8 mouse cellular contexts compared by ENCODE assay signal in the genomic region with DNA sequence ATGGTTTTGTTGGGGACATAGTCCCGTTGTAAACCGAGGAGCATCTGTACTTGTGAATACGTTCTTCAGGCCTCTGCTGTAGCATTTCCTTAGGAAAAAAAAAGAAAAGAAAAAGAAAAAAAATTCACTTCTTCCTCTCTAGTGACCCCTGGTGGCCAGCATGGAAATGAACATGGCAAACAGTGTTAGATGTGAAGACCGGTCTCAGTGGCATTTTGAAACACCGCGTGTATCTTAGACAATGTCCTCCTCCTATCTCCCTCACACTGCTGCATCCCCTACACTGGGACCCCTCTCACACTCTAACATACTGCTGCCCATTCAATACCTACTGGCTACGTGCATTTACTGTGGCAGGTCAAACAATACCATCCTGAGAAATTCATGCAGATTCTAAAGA.
DNase-seq lines count a peak whose midpoint lies in the region; ATAC-seq and TF ChIP-seq lines count a peak whose summit lies in the region.

No protein-coding gene starts in this region.

- no peaks in the 10 kb centered on the region for H3K36me3 ChIP-seq in midbrain, embryonic 10.5 days
- H3K36me3 ChIP-seq in midbrain, embryonic 13.5 days, result no peaks in the 10 kb centered on the region
- H3K36me3 ChIP-seq in hindbrain, postnatal 0 days (ENCODE audit: insufficient read depth, low read length), result no peaks in the 10 kb centered on the region

- H3K4me2 ChIP-seq in midbrain, embryonic 13.5 days (replicated peaks), result no peak overlapping the region
- no peak overlapping the region for H3K4me2 ChIP-seq in hindbrain, postnatal 0 days (ENCODE audit: low read depth, low read length)

- H3K4me1 ChIP-seq in midbrain, embryonic 10.5 days, result peaks cover 44% of the 10 kb centered on the region
- peaks cover 15% of the 10 kb centered on the region for H3K4me1 ChIP-seq in midbrain, embryonic 13.5 days (replicated peaks)
- 0 out of 2 replicates have a peak, but pooled peaks cover 5% of the 10 kb centered on the region for H3K4me1 ChIP-seq in hindbrain, postnatal 0 days (ENCODE audit: insufficient read depth, low read length)

- ATAC-seq in midbrain, embryonic 13.5 days, result no peak
- peak; percentile 58; the same call in 1 of the 2 replicates for ATAC-seq in hindbrain, postnatal 0 days

- H3K9ac ChIP-seq in midbrain, embryonic 13.5 days (replicated peaks), result no peak overlapping the region
- H3K9ac ChIP-seq in hindbrain, postnatal 0 days (replicated peaks; ENCODE audit: low read length), result no peak overlapping the region

- no peaks in the 10 kb centered on the region for H3K27me3 ChIP-seq in midbrain, embryonic 10.5 days (ENCODE audit: low read depth, poor library complexity, severe bottlenecking)
- no peaks in the 10 kb centered on the region for H3K27me3 ChIP-seq in midbrain, embryonic 13.5 days
- no peaks in the 10 kb centered on the region for H3K27me3 ChIP-seq in hindbrain, postnatal 0 days (ENCODE audit: insufficient read depth, low read length)

- peak; percentile 84 for TF ChIP-seq CTCF in hindbrain, postnatal 0 days (IDR thresholded peaks at IDR 0.05; ENCODE audit: low read depth)

- peak overlapping the region; percentile 71 for H3K27ac ChIP-seq in midbrain, embryonic 10.5 days (replicated peaks)
- no peak overlapping the region for H3K27ac ChIP-seq in midbrain, embryonic 13.5 days
- H3K27ac ChIP-seq in hindbrain, postnatal 0 days, result no peak overlapping the region

- intact Hi-C loops in gastrocnemius, postnatal 36 days (cut with DNase I), result no loop called here

- H3K9me3 ChIP-seq in midbrain, embryonic 10.5 days (replicated peaks), result no peaks in the 10 kb centered on the region
- H3K9me3 ChIP-seq in midbrain, embryonic 13.5 days, result no peaks in the 10 kb centered on the region
- H3K9me3 ChIP-seq in hindbrain, postnatal 0 days (ENCODE audit: low read length), result no peaks in the 10 kb centered on the region

- DNase-seq in gastrocnemius, adult 18-20 months (ENCODE audit: low spot score), result peak; percentile 31
- no peak for DNase-seq in gastrocnemius, postnatal 36 days
- peak; percentile 39 for DNase-seq in midbrain, embryonic 10.5 days (ENCODE audit: low spot score)
- DNase-seq in embryo, embryonic 10.5 days (ENCODE audit: low spot score), result peak; percentile 74
- peak; percentile 76 for DNase-seq in hindbrain, postnatal 0 days (ENCODE audit: low spot score)
- no peak for DNase-seq in frontal cortex, postnatal 25 days (ENCODE audit: low spot score in 2 of 2)
- DNase-seq in spleen, postnatal 36 days (ENCODE audit: low spot score in 2 of 2), result no peak

- 38% methylated on average over 7 of the region's 7 CpGs for WGBS in midbrain, embryonic 10.5 days
- 28% methylated on average over 7 of the region's 7 CpGs for whole genome bisulfite sequencing in midbrain, embryonic 13.5 days
- 25% methylated on average over 7 of the region's 7 CpGs for WGBS in hindbrain, postnatal 0 days

- no peak overlapping the region for H3K4me3 ChIP-seq in midbrain, embryonic 10.5 days
- no peak overlapping the region for H3K4me3 ChIP-seq in midbrain, embryonic 13.5 days (replicated peaks)
- H3K4me3 ChIP-seq in hindbrain, postnatal 0 days (ENCODE audit: low read length), result no peak overlapping the region

Comparison
In these comparisons a context has a peak if more than half of its experiments do, and no peak if none do; other contexts are left out.
1. DNase-seq: peak in gastrocnemius, adult 18-20 months (single experiment), midbrain, embryonic 10.5 days (single experiment), embryo, embryonic 10.5 days (single experiment) and hindbrain, postnatal 0 days (single experiment); none in gastrocnemius, postnatal 36 days (0 of 2), frontal cortex, postnatal 25 days (0 of 2) and spleen, postnatal 36 days (0 of 2).